Mouse (Mus musculus) heart, embryonic 12.5 days (tissue): ENCODE results near the gene Syt6. TPM values are rescaled to one million over a fixed set of nuclear protein-coding genes. Genes with fewer than 3 reads are reported as not detected.

ENCODE experiments used
- ATAC-seq: fragments of 200-750 bp; cut with Nextera tagmentation; 2 replicates; pipeline ENCODE4 v1.8.0; 2017; ENCODE audit warnings: moderate TSS enrichment, moderate library complexity; ENCODE audit not compliant: insufficient number of reproducible peaks, low FRiP score
- H3K27ac ChIP-seq: fragments of 300-500 bp; sonication (generic); 2 replicates; pipeline ENCODE4 v1.5.1; 2016; ENCODE audit warnings: mild to moderate bottlenecking, moderate library complexity; ENCODE audit not compliant: poor library complexity, severe bottlenecking
- H3K27me3 ChIP-seq: fragments of 300-500 bp; sonication (generic); replicated peaks from 2 replicates; pipeline ENCODE4 v1.6.1; 2016; ENCODE audit warnings: mild to moderate bottlenecking, moderate library complexity
- H3K36me3 ChIP-seq: fragments of 300-500 bp; sonication (generic); 2 replicates; pipeline ENCODE4 v1.6.1; 2016; ENCODE audit warnings: mild to moderate bottlenecking, moderate library complexity
- H3K4me1 ChIP-seq: fragments of 300-500 bp; sonication (generic); replicated peaks from 2 replicates; pipeline ENCODE4 v1.6.1; 2016; ENCODE audit warnings: mild to moderate bottlenecking
- H3K4me2 ChIP-seq: fragments of 300-500 bp; sonication (generic); 2 replicates; pipeline ENCODE4 v1.6.1; 2016; ENCODE audit warnings: mild to moderate bottlenecking, moderate library complexity
- H3K4me3 ChIP-seq: fragments of 300-500 bp; sonication (generic); 2 replicates; pipeline ENCODE4 v1.5.1; 2016; ENCODE audit warnings: mild to moderate bottlenecking
- H3K9ac ChIP-seq: fragments of 300-500 bp; sonication (generic); 2 replicates; pipeline ENCODE4 v1.6.1; 2016; ENCODE audit warnings: mild to moderate bottlenecking, moderate library complexity
- H3K9me3 ChIP-seq: fragments of 300-500 bp; sonication (generic); replicated peaks from 2 replicates; pipeline ENCODE4 v1.6.1; 2016; ENCODE audit warnings: mild to moderate bottlenecking, moderate library complexity
- WGBS: fragments of 180-500 bp; shearing (Covaris S2); methylation state at CpG from one replicate; pipeline ENCODE4 v1.1.7; 2016; 5-methylcytosine and 5-hydroxymethylcytosine counted together
- polyA plus RNA-seq: library from polyadenylated mRNA; unstranded; fragments of >200 nt; fragmentation: Nextera tagmentation; extraction: Ambion mirVana; gene quantifications from 2 replicates; pipeline ENCODE4 v1.2.1, GENCODE M21; 2016

Gene Syt6
- 0.11 and 0.21 TPM in 2 replicates for polyA plus RNA-seq

- no peak within 1 kb of the TSS for H3K27ac ChIP-seq
- no peaks in the 10 kb centered on the region for H3K36me3 ChIP-seq
- peak within 1 kb of the TSS; percentile 91 for H3K4me2 ChIP-seq
- H3K27me3 ChIP-seq = peaks cover 83% of the 10 kb centered on the region
- H3K9me3 ChIP-seq = no peaks in the 10 kb centered on the region
- no peak for ATAC-seq
- WGBS = 1% methylated on average over 44 of the region's 44 CpGs
- H3K4me3 ChIP-seq = peak within 1 kb of the TSS; percentile 54
- peak within 1 kb of the TSS; percentile 26; the same call in 1 of the 2 replicates for H3K9ac ChIP-seq
- H3K4me1 ChIP-seq = peaks cover 22% of the 10 kb centered on the region
Observed at GRCm38 (mm10) chr3:103575156-103575892, at the start of gene Syt6. Gene Syt6, plus strand, starts transcription at chr3:103575231.

GRCm38 (mm10) chr3:103526201-103526704 lies 48.8 kb upstream of the Syt6 start:
- no peak overlapping the region for H3K9ac ChIP-seq
- H3K4me2 ChIP-seq = no peak overlapping the region
- WGBS = 67% methylated on average over 4 of the region's 4 CpGs
- H3K27ac ChIP-seq = no peak overlapping the region
- H3K27me3 ChIP-seq = no peaks in the 10 kb centered on the region
- no peak for ATAC-seq
- H3K4me1 ChIP-seq = no peaks in the 10 kb centered on the region
- no peak overlapping the region for H3K4me3 ChIP-seq
- H3K36me3 ChIP-seq = no peaks in the 10 kb centered on the region
- no peaks in the 10 kb centered on the region for H3K9me3 ChIP-seq

GRCm38 (mm10) chr3:103526864-103527263 lies 48.2 kb upstream of the Syt6 start:
- no peak overlapping the region for H3K4me2 ChIP-seq
- no peaks in the 10 kb centered on the region for H3K27me3 ChIP-seq
- H3K36me3 ChIP-seq = no peaks in the 10 kb centered on the region
- no peak for ATAC-seq
- no peak overlapping the region for H3K27ac ChIP-seq
- 20% methylated on average over 2 of the region's 2 CpGs for WGBS
- H3K4me1 ChIP-seq = peaks cover 4% of the 10 kb centered on the region; the same call in 1 of the 2 replicates
- H3K9ac ChIP-seq = no peak overlapping the region
- H3K9me3 ChIP-seq = no peaks in the 10 kb centered on the region
- no peak overlapping the region for H3K4me3 ChIP-seq

- Histone ChIP-seq H3K9me3 (no peaks in the 10 kb centered on the region), H3K4me1 (peaks cover 16% of the 10 kb centered on the region), H3K36me3 (no peaks in the 10 kb centered on the region), H3K27ac (no peak overlapping the region), H3K4me2 (no peak overlapping the region), H3K4me3 (no peak overlapping the region), H3K9ac (no peak overlapping the region), H3K27me3 (no peaks in the 10 kb centered on the region)
- ATAC-seq = no peak
- 86% methylated on average over 9 of the region's 9 CpGs for WGBS
Observed at GRCm38 (mm10) chr3:103534036-103534435, 41.0 kb upstream of the Syt6 start.

- Histone ChIP-seq H3K27ac (no peak overlapping the region), H3K4me3 (no peak overlapping the region), H3K9me3 (no peaks in the 10 kb centered on the region), H3K36me3 (no peaks in the 10 kb centered on the region), H3K4me1 (peaks cover 17% of the 10 kb centered on the region), H3K9ac (no peak overlapping the region), H3K27me3 (no peaks in the 10 kb centered on the region; the same call in 1 of the 2 replicates), H3K4me2 (no peak overlapping the region)
- no peak for ATAC-seq
- WGBS = 62% methylated on average over 5 of the region's 5 CpGs
Observed at GRCm38 (mm10) chr3:103535207-103535606, 39.8 kb upstream of the Syt6 start.

GRCm38 (mm10) chr3:103539148-103539547 lies 35.9 kb upstream of the Syt6 start:
- Histone ChIP-seq H3K27ac (no peak overlapping the region), H3K9me3 (peaks cover 7% of the 10 kb centered on the region; the same call in 1 of the 2 replicates), H3K4me3 (no peak overlapping the region), H3K4me2 (no peak overlapping the region), H3K4me1 (peaks cover 6% of the 10 kb centered on the region; the same call in 1 of the 2 replicates), H3K27me3 (no peaks in the 10 kb centered on the region; the same call in 1 of the 2 replicates), H3K36me3 (no peaks in the 10 kb centered on the region), H3K9ac (no peak overlapping the region)
- no peak for ATAC-seq
- 58% methylated on average over 7 of the region's 7 CpGs for WGBS

- peaks cover 7% of the 10 kb centered on the region; the same call in 1 of the 2 replicates for H3K9me3 ChIP-seq
- 0 out of 2 replicates have a peak, but pooled peaks cover 4% of the 10 kb centered on the region for H3K27me3 ChIP-seq
- H3K4me1 ChIP-seq = no peaks in the 10 kb centered on the region
- no peak overlapping the region for H3K9ac ChIP-seq
- H3K4me3 ChIP-seq = no peak overlapping the region
- no peak overlapping the region for H3K4me2 ChIP-seq
- no peaks in the 10 kb centered on the region for H3K36me3 ChIP-seq
- 30% methylated on average over 2 of the region's 2 CpGs for WGBS
- ATAC-seq = no peak
- H3K27ac ChIP-seq = no peak overlapping the region
Observed at GRCm38 (mm10) chr3:103546166-103546565, 28.9 kb upstream of the Syt6 start.

- H3K9me3 ChIP-seq = peaks cover 3% of the 10 kb centered on the region; the same call in 1 of the 2 replicates
- 31% methylated on average over 3 of the region's 3 CpGs for WGBS
- H3K9ac ChIP-seq = no peak overlapping the region
- no peak for ATAC-seq
- no peaks in the 10 kb centered on the region for H3K36me3 ChIP-seq
- H3K27me3 ChIP-seq = 0 out of 2 replicates have a peak, but pooled peaks cover 9% of the 10 kb centered on the region
- H3K27ac ChIP-seq = no peak overlapping the region
- H3K4me1 ChIP-seq = no peaks in the 10 kb centered on the region
- no peak overlapping the region for H3K4me2 ChIP-seq
- no peak overlapping the region for H3K4me3 ChIP-seq
Observed at GRCm38 (mm10) chr3:103546626-103547025, 28.4 kb upstream of the Syt6 start.

- no peak overlapping the region for H3K27ac ChIP-seq
- 61% methylated on average over 5 of the region's 5 CpGs for WGBS
- H3K27me3 ChIP-seq = 0 out of 2 replicates have a peak, but pooled peaks cover 10% of the 10 kb centered on the region
- no peak for ATAC-seq
- H3K9me3 ChIP-seq = no peaks in the 10 kb centered on the region
- no peaks in the 10 kb centered on the region for H3K36me3 ChIP-seq
- H3K4me3 ChIP-seq = no peak overlapping the region
- no peaks in the 10 kb centered on the region for H3K4me1 ChIP-seq
- no peak overlapping the region for H3K4me2 ChIP-seq
- no peak overlapping the region for H3K9ac ChIP-seq
Observed at GRCm38 (mm10) chr3:103550236-103550635, 24.8 kb upstream of the Syt6 start.

GRCm38 (mm10) chr3:103567226-103567625 lies 7.8 kb upstream of the Syt6 start:
- WGBS = 67% methylated on average over 3 of the region's 3 CpGs
- no peak for ATAC-seq
- no peak overlapping the region for H3K27ac ChIP-seq
- H3K4me3 ChIP-seq = no peak overlapping the region
- H3K4me1 ChIP-seq = peaks cover 7% of the 10 kb centered on the region
- H3K27me3 ChIP-seq = peaks cover 19% of the 10 kb centered on the region
- no peaks in the 10 kb centered on the region for H3K9me3 ChIP-seq
- H3K36me3 ChIP-seq = no peaks in the 10 kb centered on the region
- H3K4me2 ChIP-seq = no peak overlapping the region
- no peak overlapping the region for H3K9ac ChIP-seq

- H3K27ac ChIP-seq = no peak overlapping the region
- WGBS = 64% methylated on average over 4 of the region's 4 CpGs
- H3K27me3 ChIP-seq = peaks cover 72% of the 10 kb centered on the region
- H3K36me3 ChIP-seq = no peaks in the 10 kb centered on the region
- no peak overlapping the region for H3K4me3 ChIP-seq
- peaks cover 24% of the 10 kb centered on the region for H3K4me1 ChIP-seq
- H3K4me2 ChIP-seq = no peak overlapping the region
- no peaks in the 10 kb centered on the region for H3K9me3 ChIP-seq
- no peak overlapping the region for H3K9ac ChIP-seq
- ATAC-seq = no peak
Observed at GRCm38 (mm10) chr3:103572526-103572925, 2.5 kb upstream of the Syt6 start.
